Mouse (Mus musculus) left cerebral cortex, adult 2 months (tissue): ENCODE data around the gene Gnat1. TPM values are rescaled to one million over a fixed set of nuclear protein-coding genes. Genes with fewer than 3 reads are reported as not detected.

Experiments
- DNase-seq, 2 experiments: peaks; one replicate each; pipeline ENCODE4 v3.0.0; 2021 to 2022; ENCODE audit warnings: low spot score in 2 of 2, mixed read lengths in 1 of 2; ENCODE audit errors: extremely low spot score in 1 of 2
- H3K27ac ChIP-seq: fragments of 200-600 bp; 2 replicates; pipeline ENCODE4 v1.8.1; 2022
- H3K4me3 ChIP-seq: fragments of 200-600 bp; 2 replicates; pipeline ENCODE4 v1.8.1; 2022
- CTCF ChIP-seq: fragments of 200-600 bp; IDR thresholded peaks from 2 replicates; pipeline ENCODE4 v1.8.1; 2022; ENCODE audit warnings: antibody characterized with exemption, mild to moderate bottlenecking, moderate library complexity
- intact Hi-C: fragments of 180-260 bp; cut with DNase I; formaldehyde crosslinking; loops from one replicate; pipeline ENCODE4 v1.15.1; 2025
- total RNA-seq, 2 experiments: library from RNA; stranded (reverse); gene quantifications; 2 replicates each; pipeline ENCODE4 v1.2.3; 2021

Gnat1 gene
- total RNA-seq, 2 experiments from 2014 or later: 0.18 TPM; not detected in 1

GRCm38 (mm10) chr9:107628721-107629410 lies 50.6 kb downstream of the Gnat1 start:
- H3K27ac ChIP-seq: peak overlapping the region; percentile 79
- no peak overlapping the region for H3K4me3 ChIP-seq
- no peak for TF ChIP-seq CTCF
- DNase-seq: no peak
- intact Hi-C loops: no loop called here

- no peak for TF ChIP-seq CTCF
- peak overlapping the region; percentile 79 for H3K27ac ChIP-seq
- DNase-seq: no peak
- intact Hi-C loops: no loop called here
- H3K4me3 ChIP-seq: no peak overlapping the region
These were observed 51.9 kb downstream of the Gnat1 start for GRCm38 (mm10) chr9:107627387-107628255.

DNA sequence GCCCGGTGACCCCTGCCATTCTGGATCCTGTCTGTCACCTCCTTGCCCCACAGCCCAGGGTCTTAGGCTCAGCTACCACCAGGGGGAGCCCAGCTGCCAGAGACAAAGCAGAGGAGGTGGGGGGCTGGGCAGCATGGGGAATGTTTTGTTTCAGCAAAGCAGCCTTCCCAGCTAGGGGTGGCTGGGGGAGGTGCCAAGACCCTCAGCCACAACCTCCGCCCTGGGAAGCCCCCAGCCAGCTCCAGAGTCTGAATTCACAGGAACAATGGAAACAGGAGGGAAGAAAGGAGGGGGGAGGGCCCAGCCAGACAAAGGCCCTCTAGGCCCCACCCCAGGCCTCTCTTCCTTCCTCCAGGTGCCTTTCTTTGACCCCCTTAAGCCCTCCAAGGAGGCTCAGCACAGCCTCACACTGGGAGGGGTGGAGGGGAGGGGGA lies 52.7 kb downstream of the Gnat1 start:
- H3K4me3 ChIP-seq: no peak overlapping the region
- H3K27ac ChIP-seq: peak overlapping the region; percentile 79
- TF ChIP-seq CTCF: peak; percentile 87
- intact Hi-C loops: loop anchor here (1.0 kb wide), 1 partner anchor 17 kb away; no protein-coding TSS in a partner anchor
- peak; percentile 77 to 79 for DNase-seq

GRCm38 (mm10) chr9:107626158-107626843 lies 53.2 kb downstream of the Gnat1 start:
- Histone ChIP-seq H3K27ac (peak overlapping the region; percentile 79), H3K4me3 (no peak overlapping the region)

GRCm38 (mm10) chr9:107625351-107626128 lies 54.0 kb downstream of the Gnat1 start:
- intact Hi-C loops: loop anchor here (1.0 kb wide), 1 partner anchor 19 kb away; no protein-coding TSS in a partner anchor
- peak; percentile 25 for TF ChIP-seq CTCF
- no peak for DNase-seq

More at GRCm38 (mm10) chr9:107626158-107626843, 53.2 kb downstream of the Gnat1 start:
- no peak for DNase-seq
- no peak for TF ChIP-seq CTCF
- intact Hi-C loops: loop anchor here (1.0 kb wide), 1 partner anchor 18 kb away; no protein-coding TSS in a partner anchor

GRCm38 (mm10) chr9:107624951-107625350 lies 54.6 kb downstream of the Gnat1 start:
- DNase-seq: no peak
- intact Hi-C loops: no loop called here
- no peak overlapping the region for H3K4me3 ChIP-seq
- H3K27ac ChIP-seq: peak overlapping the region; percentile 56
- no peak for TF ChIP-seq CTCF

More at GRCm38 (mm10) chr9:107625351-107626128, 54.0 kb downstream of the Gnat1 start:
- Histone ChIP-seq H3K27ac (peak overlapping the region; percentile 56), H3K4me3 (no peak overlapping the region)

- Histone ChIP-seq H3K27ac (peak overlapping the region; percentile 56), H3K4me3 (no peak overlapping the region)
- no peak for TF ChIP-seq CTCF
- DNase-seq: no peak
- intact Hi-C loops: no loop called here
These were observed 55.0 kb downstream of the Gnat1 start for GRCm38 (mm10) chr9:107624539-107624938.

Other genes with a start within 250 kb of the Gnat1 start
- 10 to 100 TPM; 35.3 to 35.6 TPM for gene Tmem115, start 145.8 kb downstream of the Gnat1 start, total RNA-seq
- 10 to 100 TPM; 14.7 to 16.7 TPM for gene Cyb561d2, start 137.5 kb downstream of the Gnat1 start, total RNA-seq
- gene Nprl2, start 137.5 kb downstream of the Gnat1 start, total RNA-seq: 10 to 100 TPM; 39.7 to 48.3 TPM
- gene Zmynd10, start 132.4 kb downstream of the Gnat1 start, total RNA-seq: 1 to 10 TPM; 3.8 to 4.7 TPM
- 10 to 100 TPM; 19.7 to 20.5 TPM for gene Rassf1, start 128.2 kb downstream of the Gnat1 start, total RNA-seq
- gene Tusc2, start 116.5 kb downstream of the Gnat1 start, total RNA-seq: 10 to 100 TPM; 91.0 to 99.1 TPM
- gene Hyal2, start 111.8 kb downstream of the Gnat1 start, total RNA-seq: 10 to 100 TPM; 14.9 TPM
- 1 to 10 TPM; 6.0 to 8.5 TPM for gene Hyal1, start 102.8 kb downstream of the Gnat1 start, total RNA-seq
- 10 to 100 TPM; 11.3 to 12.6 TPM for gene Naa80, start 100.8 kb downstream of the Gnat1 start, total RNA-seq
- gene Hyal3, start 98.9 kb downstream of the Gnat1 start, total RNA-seq: 1 to 10 TPM in 1 of 2 experiments, under 1 TPM in 1; 0.97 to 1.2 TPM
- gene Ifrd2, start 92.1 kb downstream of the Gnat1 start, total RNA-seq: 10 to 100 TPM; 10.5 to 10.9 TPM
- 1 to 10 TPM; 3.3 to 4.1 TPM for gene Sema3b, start 70.5 kb downstream of the Gnat1 start, total RNA-seq
- 100 to 1,000 TPM; 201 to 213 TPM for gene Gnai2, start 44.3 kb downstream of the Gnat1 start, total RNA-seq
- gene Slc38a3, start 10.2 kb downstream of the Gnat1 start, total RNA-seq: 10 to 100 TPM; 74.7 to 76.2 TPM
- gene Sema3f, start 30.8 kb upstream of the Gnat1 start, total RNA-seq: 10 to 100 TPM; 17.3 to 17.7 TPM
- 100 to 1,000 TPM; 146 to 147 TPM for gene Rbm5, start 91.3 kb upstream of the Gnat1 start, total RNA-seq
- gene Rbm6, start 193.5 kb upstream of the Gnat1 start, total RNA-seq: 10 to 100 TPM; 66.5 to 68.4 TPM
- 10 to 100 TPM; 24.3 to 26.7 TPM for gene Mon1a, start 208.4 kb upstream of the Gnat1 start, total RNA-seq
- under 1 TPM; 0.68 to 0.91 TPM for gene Mst1r, start 227.2 kb upstream of the Gnat1 start, total RNA-seq
- not detected for gene Actl11, start 248.8 kb upstream of the Gnat1 start, total RNA-seq